Mouse (Mus musculus) hindbrain, embryonic 12.5 days (tissue): ENCODE data around the gene Gm648. TPM values are rescaled to one million over a fixed set of nuclear protein-coding genes. Genes with fewer than 3 reads are reported as not detected.
"Not testable (repeated sequence)": the region's sequence is repeated elsewhere in the genome, so short reads cannot be mapped to it uniquely, and the experiment has no call there.

Experiments
- ATAC-seq: fragments of 200-750 bp; cut with Nextera tagmentation; 2 replicates; pipeline ENCODE4 v1.8.0; 2017; ENCODE audit warnings: moderate TSS enrichment; ENCODE audit not compliant: low FRiP score
- H3K27ac ChIP-seq: fragments of 300-500 bp; sonication (generic); 2 replicates; pipeline ENCODE4 v1.5.1; 2016; ENCODE audit warnings: mild to moderate bottlenecking
- H3K27me3 ChIP-seq: fragments of 300-500 bp; sonication (generic); 2 replicates; pipeline ENCODE4 v1.6.1; 2016; ENCODE audit warnings: mild to moderate bottlenecking
- H3K36me3 ChIP-seq: fragments of 300-500 bp; sonication (generic); 2 replicates; pipeline ENCODE4 v1.6.1; 2016; ENCODE audit warnings: mild to moderate bottlenecking
- H3K4me1 ChIP-seq: fragments of 300-500 bp; sonication (generic); 2 replicates; pipeline ENCODE4 v1.6.1; 2016
- H3K4me2 ChIP-seq: fragments of 300-500 bp; sonication (generic); replicated peaks from 2 replicates; pipeline ENCODE4 v1.6.1; 2016; ENCODE audit warnings: mild to moderate bottlenecking
- H3K4me3 ChIP-seq: fragments of 300-500 bp; sonication (generic); 2 replicates; pipeline ENCODE4 v1.5.1; 2016; ENCODE audit warnings: mild to moderate bottlenecking
- H3K9ac ChIP-seq: fragments of 300-500 bp; sonication (generic); 2 replicates; pipeline ENCODE4 v1.6.1; 2016; ENCODE audit warnings: mild to moderate bottlenecking, moderate library complexity
- H3K9me3 ChIP-seq: fragments of 300-500 bp; sonication (generic); replicated peaks from 2 replicates; pipeline ENCODE4 v1.6.1; 2016; ENCODE audit warnings: mild to moderate bottlenecking
- WGBS: fragments of 180-500 bp; shearing (Covaris S2); methylation state at CpG from one replicate; pipeline ENCODE4 v1.1.7; 2016; 5-methylcytosine and 5-hydroxymethylcytosine counted together
- polyA plus RNA-seq: library from polyadenylated mRNA; unstranded; fragments of >200 nt; fragmentation: Nextera tagmentation; extraction: Ambion mirVana; gene quantifications from 2 replicates; pipeline ENCODE4 v1.2.1, GENCODE M21; 2016

The Gm648 gene
- polyA plus RNA-seq: not detected in 2 replicates

GRCm38 (mm10) chrX:56549506-56549905 lies at the start of gene Gm648:
Gene Gm648, minus strand, starts transcription at chrX:56549606.
- Histone ChIP-seq H3K27me3 (no peaks in the 10 kb centered on the region), H3K36me3 (no peaks in the 10 kb centered on the region), H3K4me2 (no peak within 1 kb of the TSS), H3K9me3 (no peaks in the 10 kb centered on the region), H3K9ac (no peak within 1 kb of the TSS), H3K27ac (no peak within 1 kb of the TSS), H3K4me1 (no peaks in the 10 kb centered on the region), H3K4me3 (no peak within 1 kb of the TSS)
- no peak for ATAC-seq
- WGBS: 93% methylated on average over 7 of the region's 7 CpGs

GRCm38 (mm10) chrX:56597887-56598640 lies 48.7 kb upstream of the Gm648 start, which contains the start of gene Mmgt1:
Gene Mmgt1, minus strand, starts transcription at chrX:56598069.
- Histone ChIP-seq H3K4me3 (peak within 1 kb of the TSS; percentile 61), H3K9ac (peak within 1 kb of the TSS; percentile 79), H3K4me1 (peaks cover 10% of the 10 kb centered on the region), H3K4me2 (peak within 1 kb of the TSS; percentile 56), H3K36me3 (no peaks in the 10 kb centered on the region), H3K27me3 (no peaks in the 10 kb centered on the region), H3K27ac (peak within 1 kb of the TSS; percentile 83), H3K9me3 (no peaks in the 10 kb centered on the region)
- WGBS: 16% methylated on average over 40 of the region's 44 CpGs
- ATAC-seq: peak; percentile 99

DNA sequence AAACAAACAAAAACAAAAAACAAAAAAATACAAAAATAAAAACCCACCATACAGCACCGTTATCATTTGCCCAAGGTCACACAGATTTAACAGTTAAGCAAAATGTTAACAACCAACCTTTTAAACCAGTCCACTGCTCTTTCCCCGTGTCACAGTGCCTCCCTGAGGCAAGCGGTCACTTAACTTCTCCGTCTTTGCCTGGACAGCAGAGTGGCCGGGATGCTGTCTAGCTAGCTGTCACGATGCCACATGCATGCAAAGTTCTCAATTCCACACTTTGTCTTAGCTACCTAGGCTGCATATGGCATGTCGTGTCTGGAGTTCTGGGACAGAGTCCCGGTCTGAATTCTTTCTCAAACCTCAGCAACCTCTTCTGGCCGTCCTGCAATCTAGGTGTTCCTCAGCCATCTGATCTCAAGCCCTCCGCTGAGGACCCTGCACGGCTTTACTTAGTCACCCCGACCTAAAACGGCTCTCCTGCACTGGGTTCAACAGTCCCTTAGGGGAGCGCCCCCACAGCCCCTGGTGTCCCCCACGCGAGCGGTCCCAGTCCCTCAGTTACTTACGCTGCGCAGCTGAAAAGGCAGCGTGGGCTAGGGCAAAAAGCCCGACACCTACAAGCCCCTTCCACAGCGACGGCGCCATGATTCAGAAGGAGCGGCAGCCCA lies 47.9 kb upstream of the Gm648 start:
- H3K4me3 ChIP-seq: peak overlapping the region; percentile 61
- H3K9ac ChIP-seq: peak overlapping the region; percentile 79
- H3K36me3 ChIP-seq: no peaks in the 10 kb centered on the region
- peak; percentile 77 for ATAC-seq
- H3K4me1 ChIP-seq: peaks cover 10% of the 10 kb centered on the region
- H3K27ac ChIP-seq: peak overlapping the region; percentile 83
- peak overlapping the region; percentile 56 for H3K4me2 ChIP-seq
- WGBS: 18% methylated on average over 25 of the region's 25 CpGs
- no peaks in the 10 kb centered on the region for H3K9me3 ChIP-seq
- H3K27me3 ChIP-seq: no peaks in the 10 kb centered on the region

- Histone ChIP-seq H3K4me1 (no peaks in the 10 kb centered on the region), H3K4me3 (no peak overlapping the region), H3K4me2 (no peak overlapping the region), H3K9me3 (no peaks in the 10 kb centered on the region), H3K36me3 (no peaks in the 10 kb centered on the region), H3K27me3 (no peaks in the 10 kb centered on the region), H3K9ac (no peak overlapping the region), H3K27ac (no peak overlapping the region)
- WGBS: 78% methylated on average over 2 of the region's 2 CpGs
- no peak for ATAC-seq
Observed at GRCm38 (mm10) chrX:56578200-56578599, 28.8 kb upstream of the Gm648 start.

GRCm38 (mm10) chrX:56572465-56572864 lies 23.1 kb upstream of the Gm648 start:
- H3K4me3 ChIP-seq: no peak overlapping the region
- H3K27me3 ChIP-seq: no peaks in the 10 kb centered on the region
- no peak overlapping the region for H3K9ac ChIP-seq
- WGBS: 20% methylated on average over 6 of the region's 6 CpGs
- ATAC-seq: no peak
- no peak overlapping the region for H3K4me2 ChIP-seq
- H3K27ac ChIP-seq: no peak overlapping the region
- H3K4me1 ChIP-seq: no peaks in the 10 kb centered on the region
- H3K9me3 ChIP-seq: no peaks in the 10 kb centered on the region
- no peaks in the 10 kb centered on the region for H3K36me3 ChIP-seq

- ATAC-seq: no peak
- no peak overlapping the region for H3K4me2 ChIP-seq
- WGBS: 85% methylated on average over 3 of the region's 3 CpGs
Observed at GRCm38 (mm10) chrX:56553584-56553983, 4.2 kb upstream of the Gm648 start.

DNA sequence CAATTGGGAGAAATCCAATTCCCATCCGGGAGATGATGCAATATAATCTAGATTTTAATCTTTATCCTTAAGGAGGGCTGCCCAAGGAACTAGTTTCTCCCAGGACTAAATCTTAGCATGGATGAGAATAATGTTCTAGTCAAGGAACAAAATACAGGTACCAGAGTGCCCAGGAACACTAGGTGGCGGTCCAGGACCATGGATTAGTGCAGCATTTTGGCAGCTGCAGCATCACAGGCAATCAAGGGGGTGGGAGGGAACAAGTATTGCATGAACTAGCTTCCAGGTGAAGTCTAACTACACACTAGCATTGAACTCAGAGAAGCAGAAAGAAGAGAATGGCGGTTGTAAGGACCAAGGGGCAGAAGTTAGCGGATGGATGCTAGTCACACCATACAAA lies 12.2 kb downstream of the Gm648 start:
- no peaks in the 10 kb centered on the region for H3K27me3 ChIP-seq
- no peak overlapping the region for H3K4me2 ChIP-seq
- no peak for ATAC-seq
- no peak overlapping the region for H3K4me3 ChIP-seq
- H3K27ac ChIP-seq: no peak overlapping the region
- no peak overlapping the region for H3K9ac ChIP-seq
- no peaks in the 10 kb centered on the region for H3K9me3 ChIP-seq
- WGBS: 60% methylated on average over 4 of the region's 4 CpGs
- H3K4me1 ChIP-seq: no peaks in the 10 kb centered on the region
- H3K36me3 ChIP-seq: no peaks in the 10 kb centered on the region

More at GRCm38 (mm10) chrX:56553584-56553983, 4.2 kb upstream of the Gm648 start:
- Histone ChIP-seq H3K4me1 (no peaks in the 10 kb centered on the region), H3K36me3 (no peaks in the 10 kb centered on the region), H3K27me3 (no peaks in the 10 kb centered on the region), H3K9me3 (no peaks in the 10 kb centered on the region), H3K27ac (no peak overlapping the region), H3K4me3 (no peak overlapping the region), H3K9ac (no peak overlapping the region)

- H3K4me1 ChIP-seq: no peaks in the 10 kb centered on the region
- H3K36me3 ChIP-seq: no peaks in the 10 kb centered on the region
- WGBS: 6% methylated on average over 3 of the region's 3 CpGs
- H3K9ac ChIP-seq: no peak overlapping the region
- H3K4me2 ChIP-seq: no peak overlapping the region
- H3K27ac ChIP-seq: no peak overlapping the region
- H3K27me3 ChIP-seq: no peaks in the 10 kb centered on the region
- no peak for ATAC-seq
- no peaks in the 10 kb centered on the region for H3K9me3 ChIP-seq
- H3K4me3 ChIP-seq: no peak overlapping the region
Observed at GRCm38 (mm10) chrX:56531266-56531665, 18.1 kb downstream of the Gm648 start.

DNA sequence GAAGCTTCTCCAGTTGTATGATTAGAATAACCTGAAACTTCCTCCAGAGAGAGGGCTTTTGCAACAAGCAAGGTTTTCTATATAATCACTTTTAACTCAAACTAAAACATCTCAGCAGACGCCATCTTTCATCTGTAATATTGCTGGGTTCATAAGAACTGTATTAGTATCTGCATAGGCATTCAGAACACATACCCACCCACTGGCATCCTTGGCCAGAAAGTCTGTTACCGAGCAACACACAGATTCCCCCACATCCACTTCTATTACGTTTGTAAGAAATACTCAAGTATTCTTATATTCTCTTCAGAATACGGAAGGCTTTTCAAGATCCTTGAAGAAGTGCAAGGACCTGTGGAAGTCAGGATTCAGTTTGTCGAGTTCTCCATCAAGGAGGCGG lies 25.0 kb downstream of the Gm648 start, which contains the start of gene Gm10477:
Gene Gm10477 (plus strand): TSS at position 301 of the 400 bp plus-strand sequence.
- H3K9me3 ChIP-seq, H3K27ac ChIP-seq, H3K4me2 ChIP-seq, ATAC-seq, H3K9ac ChIP-seq, H3K4me3 ChIP-seq, H3K27me3 ChIP-seq, H3K36me3 ChIP-seq, H3K4me1 ChIP-seq: not testable (repeated sequence)
- WGBS: 87% methylated on average over 6 of the region's 6 CpGs

DNA sequence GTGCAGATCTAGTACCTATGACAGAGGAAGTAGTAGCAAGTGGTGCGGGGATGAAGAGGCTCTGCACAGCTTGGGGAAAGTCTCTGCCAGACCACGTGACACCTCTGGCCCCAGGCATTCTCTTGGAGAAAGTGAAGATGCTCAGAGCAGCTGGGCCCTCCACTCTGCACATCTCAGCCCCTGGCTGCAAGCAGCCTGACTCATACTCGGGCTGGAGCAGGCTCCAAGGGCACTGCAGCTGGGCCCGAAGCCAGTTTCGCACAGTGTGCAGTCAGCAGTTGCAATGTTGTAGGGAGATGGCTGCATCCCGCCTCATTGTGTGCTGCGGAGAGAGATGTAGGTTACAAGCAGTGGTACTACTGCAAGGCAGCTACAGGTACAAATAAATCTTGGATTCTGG lies 52.2 kb downstream of the Gm648 start:
- Histone ChIP-seq H3K27ac (no peak overlapping the region), H3K27me3 (no peaks in the 10 kb centered on the region), H3K4me2 (no peak overlapping the region), H3K4me3 (no peak overlapping the region), H3K9me3 (no peaks in the 10 kb centered on the region), H3K36me3 (0 out of 2 replicates have a peak, but pooled peaks cover 8% of the 10 kb centered on the region), H3K4me1 (no peaks in the 10 kb centered on the region), H3K9ac (no peak overlapping the region)
- no peak for ATAC-seq
- 82% methylated on average over 7 of the region's 7 CpGs for WGBS
